Mouse (Mus musculus): ENCODE results near the gene Spata5.
"Not testable (repeated sequence)": the region's sequence is repeated elsewhere in the genome, so short reads cannot be mapped to it uniquely, and the experiment has no call there.

Gene Spata5

DNA sequence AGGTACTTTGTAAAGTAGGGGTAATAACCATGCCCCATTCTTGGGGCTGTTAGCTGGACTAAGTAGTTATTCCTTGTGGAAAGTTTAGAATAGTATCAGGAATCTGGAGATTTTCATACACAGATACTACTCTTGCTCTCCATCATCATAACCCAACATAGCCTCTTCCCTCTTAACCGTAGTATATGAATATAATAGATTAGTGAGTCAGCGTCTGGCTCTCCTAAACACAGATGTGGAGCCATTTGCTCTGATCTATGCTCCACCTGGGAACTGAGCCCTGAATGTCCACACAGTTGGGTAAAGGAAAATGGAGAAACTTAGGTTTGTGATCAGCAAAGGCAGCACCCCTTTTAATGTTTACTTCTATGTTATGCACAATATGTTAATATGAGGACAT, 96.7 kb downstream of the Spata5 start:
- DNase-seq: no peak

DNA sequence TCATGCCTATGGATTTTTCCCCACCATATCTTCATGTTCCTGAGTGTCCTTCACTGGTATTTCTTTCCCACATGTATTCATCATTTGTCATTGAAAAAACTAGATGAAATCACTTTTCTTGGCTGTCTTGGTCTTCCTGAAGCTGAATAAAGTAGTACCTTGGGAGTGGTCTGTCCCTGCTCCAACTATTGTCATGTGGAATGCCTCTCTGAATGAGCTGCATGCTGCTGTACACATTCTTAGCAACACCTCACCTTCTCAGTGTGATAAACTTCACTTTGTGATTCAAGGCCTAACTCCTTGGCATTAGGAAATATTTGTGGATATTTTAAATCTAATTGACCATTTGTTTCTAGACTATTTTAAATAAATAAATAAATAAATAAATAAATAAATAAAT, 98.9 kb downstream of the Spata5 start:
- DNase-seq: no peak

DNA sequence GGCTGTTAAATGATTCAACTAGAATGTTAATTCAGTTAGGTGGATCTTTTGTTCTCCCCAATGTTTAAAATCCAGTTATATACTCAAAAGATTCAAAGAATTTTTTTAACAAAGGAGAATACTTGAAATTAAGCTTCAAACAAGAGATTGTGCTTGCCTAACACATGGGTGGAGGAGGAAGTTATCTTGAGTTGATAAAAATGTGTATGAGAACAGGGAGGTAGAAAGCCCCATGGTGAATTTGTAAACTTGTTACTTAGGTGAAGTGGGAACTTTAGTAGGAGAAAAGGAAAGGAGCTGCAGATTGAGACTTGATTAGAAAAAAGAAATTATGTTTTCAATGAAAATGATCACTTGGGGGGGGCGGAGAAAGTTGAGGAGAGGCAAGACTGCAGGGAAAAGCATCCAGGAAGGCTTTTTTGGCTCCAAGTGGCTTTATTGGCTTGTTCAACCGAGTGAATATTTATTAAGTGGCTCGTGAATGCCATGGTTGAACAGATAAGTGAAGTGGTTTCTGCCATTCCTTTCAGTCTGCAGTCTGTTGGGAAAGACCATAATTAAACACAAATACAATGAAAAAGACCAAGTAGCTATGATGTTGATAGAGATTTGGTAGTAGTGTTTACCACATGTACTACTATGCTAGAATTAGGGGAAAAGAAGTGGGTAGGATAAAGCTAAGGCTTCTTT, 100.8 kb downstream of the Spata5 start:
- DNase-seq: no peak

DNA sequence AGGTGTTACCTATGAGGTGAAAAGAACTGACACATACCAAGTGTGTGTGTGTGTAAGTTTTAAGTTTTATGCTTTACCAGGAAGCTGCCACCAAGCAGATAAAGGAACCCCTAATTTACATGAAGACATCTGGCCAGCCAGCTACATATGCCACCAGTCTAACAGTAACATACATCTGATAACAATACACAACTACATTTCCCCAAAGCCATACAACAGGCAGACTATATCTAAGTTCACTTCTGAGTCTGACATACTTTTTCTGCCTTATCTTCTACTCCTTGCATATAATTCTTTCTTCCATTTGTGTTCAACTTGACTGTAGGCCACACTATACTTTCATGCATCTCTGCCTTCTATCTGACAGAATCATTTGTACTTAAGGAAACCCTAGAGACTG, 112.4 kb downstream of the Spata5 start:
- no peak for DNase-seq

DNA sequence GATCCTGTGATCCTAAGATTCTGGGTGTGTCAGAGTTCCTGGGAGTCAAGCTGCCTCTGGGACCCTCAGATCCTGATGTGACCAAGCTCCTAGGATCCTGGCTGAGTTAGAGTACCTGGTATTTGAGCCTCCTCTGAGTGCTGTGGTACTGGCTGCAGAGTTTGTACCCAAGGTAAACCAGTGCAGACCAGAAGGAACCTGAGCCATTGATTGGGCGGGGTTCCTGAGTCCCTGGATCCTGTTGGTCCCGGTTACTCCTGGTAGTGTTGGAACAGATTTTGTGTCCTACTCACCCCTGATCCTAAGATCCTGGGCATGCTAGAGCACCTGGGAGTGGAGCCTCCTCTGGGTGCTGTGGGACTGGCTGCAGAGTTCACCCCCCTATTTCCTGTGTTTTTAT, 121.0 kb downstream of the Spata5 start:
- not testable (repeated sequence) for DNase-seq

DNA sequence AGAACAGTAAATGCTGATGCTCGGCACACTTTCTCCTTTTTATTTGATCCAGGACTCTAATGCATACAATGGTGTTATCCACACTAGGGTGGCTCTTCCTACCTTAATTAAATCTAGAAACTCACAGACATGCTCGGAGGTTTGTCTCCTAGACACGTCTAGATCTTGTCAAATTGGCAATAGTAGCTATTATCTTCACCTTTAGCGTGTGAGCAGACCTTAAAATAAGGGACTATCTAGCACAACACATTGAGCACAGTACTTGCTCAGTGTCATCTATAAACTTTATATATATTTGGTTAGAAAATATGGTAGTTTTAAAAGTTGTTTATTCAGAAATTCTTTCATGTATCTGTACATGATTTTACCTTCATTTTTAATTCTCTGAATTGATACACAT, 126.7 kb downstream of the Spata5 start:
- no peak for DNase-seq

DNA sequence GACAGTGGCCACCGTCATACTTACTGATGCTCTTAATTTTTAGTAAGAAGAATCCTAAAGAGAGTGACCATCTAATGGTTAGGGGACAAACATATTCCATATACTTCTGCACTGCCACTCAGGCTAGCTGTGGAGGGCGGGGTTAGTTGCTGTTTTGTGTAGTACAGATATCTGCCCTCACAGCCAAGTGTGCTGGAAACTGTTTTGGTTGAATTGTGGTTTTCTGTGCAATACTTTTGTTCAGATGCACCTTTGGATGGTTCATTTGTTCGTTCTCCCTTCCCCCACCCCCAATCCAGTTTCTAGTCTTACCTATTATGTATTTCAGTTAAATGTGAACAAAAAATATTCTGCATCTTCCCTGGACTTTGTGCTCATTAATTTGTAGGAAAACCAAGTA, 130.5 kb downstream of the Spata5 start:
- no peak for DNase-seq

DNA sequence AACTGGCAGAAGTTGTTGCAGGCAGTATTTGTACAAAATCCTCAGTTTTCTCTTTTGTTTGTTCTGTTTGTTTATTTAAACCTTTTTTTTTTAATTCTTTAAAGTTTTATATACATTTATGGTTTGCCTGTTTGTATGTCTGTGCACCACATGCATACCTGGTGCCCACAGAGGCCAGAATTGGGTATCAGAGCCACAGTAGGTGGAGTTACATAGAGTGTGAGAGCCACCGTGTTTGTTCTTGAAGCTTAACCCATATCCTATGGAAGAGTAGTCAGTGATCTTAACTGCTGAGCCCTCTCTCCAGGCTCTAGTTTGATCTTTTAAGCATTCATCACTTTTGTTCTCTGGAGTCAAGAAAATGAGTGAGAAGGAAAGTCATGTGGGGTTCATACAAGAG, 130.9 kb downstream of the Spata5 start:
- no peak for DNase-seq

DNA sequence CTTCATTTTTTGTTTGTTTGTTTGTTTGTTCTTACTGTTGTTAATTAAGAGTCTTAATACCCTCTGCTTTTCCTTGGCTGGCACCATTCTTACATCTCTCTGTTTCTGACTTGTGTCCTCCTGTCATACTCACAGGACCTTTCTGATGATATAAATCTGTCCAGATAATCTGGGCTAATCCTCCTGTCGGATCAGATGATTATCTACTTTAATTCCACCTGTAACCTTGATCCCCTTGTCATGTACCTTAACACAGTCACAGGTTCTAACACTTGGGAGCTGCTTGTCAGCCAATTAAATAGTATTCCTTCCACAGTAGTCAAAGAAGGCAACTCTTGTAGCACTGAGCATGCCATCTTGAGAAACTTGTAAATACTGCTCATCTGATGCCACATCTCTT, 131.8 kb downstream of the Spata5 start:
- no peak for DNase-seq

DNA sequence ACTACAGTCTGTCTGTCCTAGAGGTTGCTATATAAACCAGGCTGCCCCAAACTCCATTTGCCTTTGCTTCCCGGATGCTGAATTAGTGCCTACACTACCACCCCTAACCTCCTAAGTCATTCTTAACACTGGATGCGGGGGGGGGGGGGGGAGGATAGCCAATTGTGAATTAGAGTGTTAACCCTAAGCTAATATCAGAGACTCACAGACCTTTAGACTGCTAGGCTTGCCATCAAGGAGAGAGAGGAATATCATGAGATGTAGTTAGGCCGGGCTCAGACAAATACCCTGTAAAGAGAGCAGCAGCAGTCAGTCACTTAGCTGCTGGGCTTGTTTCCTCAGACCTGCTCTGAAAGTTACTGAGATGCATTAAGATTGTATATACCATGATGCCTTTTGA, 132.5 kb downstream of the Spata5 start:
- no peak for DNase-seq

DNA sequence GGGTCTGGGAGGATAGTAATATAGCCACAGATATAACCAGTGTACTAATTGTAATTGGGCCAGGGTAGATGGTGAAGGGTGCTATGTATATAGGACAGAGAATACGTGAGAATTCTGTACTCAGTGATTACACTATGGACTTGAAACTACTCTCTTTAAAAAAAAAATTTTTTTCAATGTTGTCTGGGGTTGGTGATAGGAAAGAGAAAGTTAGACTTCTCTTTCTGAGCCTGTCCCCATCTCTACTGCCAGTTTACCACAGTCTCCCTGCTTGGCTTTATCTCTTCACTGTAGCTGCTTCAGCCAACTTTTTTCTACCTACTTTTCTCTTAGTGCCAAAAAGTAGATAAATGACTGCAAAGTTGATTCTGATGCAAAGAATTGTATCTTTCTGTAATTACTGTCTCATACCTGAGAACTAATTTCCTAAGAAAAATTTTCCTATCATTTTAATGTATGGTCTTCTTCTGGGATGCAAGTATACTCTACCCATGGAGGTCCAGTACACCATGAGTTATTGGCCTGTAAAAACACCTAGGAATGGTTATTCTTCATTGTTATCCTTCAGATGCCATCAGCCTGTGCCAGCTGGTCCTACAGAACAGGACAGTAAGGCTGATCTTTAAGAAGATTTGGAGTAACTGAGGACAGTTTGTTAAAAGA, 133.8 kb downstream of the Spata5 start:
- no peak for DNase-seq

DNA sequence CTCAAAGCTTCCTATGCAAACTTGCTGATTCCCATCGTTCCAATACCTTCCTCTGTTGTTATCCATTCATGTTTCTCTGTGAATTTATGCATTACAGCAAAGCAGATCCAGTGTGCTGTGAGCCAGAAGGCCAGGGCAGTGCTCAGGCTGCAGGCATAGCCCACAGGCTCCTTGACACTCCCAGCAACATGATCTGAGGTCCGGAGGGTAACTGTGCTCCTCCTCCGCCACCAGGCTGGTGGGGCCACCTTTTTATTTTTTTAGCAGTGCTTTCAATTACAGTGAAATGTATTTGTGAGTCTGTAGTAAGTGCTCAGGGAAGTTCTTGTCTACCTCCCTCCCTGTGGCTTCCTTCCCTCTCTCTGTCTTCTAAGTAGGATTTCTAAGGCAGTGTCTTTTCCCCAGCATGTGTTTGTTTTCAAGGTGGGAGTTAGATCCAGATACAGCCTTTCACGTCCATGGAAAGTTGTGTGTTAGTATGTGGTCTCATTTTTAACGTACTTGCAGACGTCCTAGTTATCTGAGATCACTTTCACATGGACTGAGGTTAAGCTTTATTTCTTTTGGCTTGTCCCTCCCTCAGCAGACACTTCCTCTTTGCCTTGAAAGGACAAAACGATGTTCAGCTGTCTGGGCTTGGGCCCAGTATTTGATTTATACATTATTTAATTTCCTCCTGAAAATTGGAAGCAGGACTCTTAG, 136.9 kb downstream of the Spata5 start:
- no peak for DNase-seq

DNA sequence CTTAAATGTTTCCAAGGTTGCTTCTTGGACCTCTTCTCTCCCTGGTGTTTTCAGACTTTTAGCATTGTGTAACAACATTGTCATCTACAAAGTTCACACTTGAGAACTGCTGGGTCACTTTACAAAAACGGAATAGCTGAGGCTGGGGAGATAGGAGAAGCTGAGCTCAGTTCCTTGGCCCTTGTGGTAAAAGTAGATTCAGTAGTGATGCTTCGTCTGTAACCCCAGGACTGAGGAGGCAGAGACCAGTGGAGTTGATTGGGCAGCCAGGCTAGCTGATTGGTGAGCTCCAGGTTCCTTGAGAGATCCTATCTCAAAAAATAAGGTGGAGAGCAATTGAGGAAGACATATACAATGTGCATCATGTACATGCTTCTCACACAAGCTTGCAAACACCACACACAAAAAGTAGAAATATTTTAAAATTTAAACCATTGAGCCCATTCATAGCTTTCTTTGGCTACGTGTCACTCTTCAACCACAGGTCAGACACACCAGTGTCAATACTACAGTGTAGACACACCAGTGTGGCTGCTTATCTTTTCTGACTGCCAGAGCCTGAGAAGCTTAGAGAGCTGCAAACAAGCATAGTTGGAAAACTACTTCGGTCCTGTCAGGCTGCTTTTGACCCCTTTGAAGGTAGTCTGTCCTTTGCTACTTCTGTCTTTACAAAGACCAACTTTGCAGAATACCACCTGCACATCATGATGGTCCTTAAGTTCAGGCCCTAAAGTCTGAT, 138.2 kb downstream of the Spata5 start:
- no peak for DNase-seq

DNA sequence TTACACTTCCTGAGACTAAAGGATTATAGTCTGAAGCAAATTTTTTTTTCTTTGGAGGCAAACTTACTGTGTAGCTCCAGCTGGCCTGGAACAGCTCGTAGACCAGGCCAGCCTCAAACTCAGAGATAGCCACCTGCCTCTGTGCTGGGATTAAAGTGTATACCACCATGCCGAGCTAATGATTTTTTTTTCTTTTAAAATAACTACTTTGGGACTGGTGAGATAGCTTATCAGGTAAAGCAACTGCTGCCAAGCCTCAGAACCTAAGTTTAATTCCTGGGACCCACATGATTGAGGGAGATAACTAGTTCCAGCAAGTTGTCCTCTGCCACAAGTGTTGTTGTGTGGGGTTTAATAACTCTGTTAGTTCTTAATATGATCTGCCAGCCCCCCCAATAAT, 139.6 kb downstream of the Spata5 start:
- DNase-seq: no peak

DNA sequence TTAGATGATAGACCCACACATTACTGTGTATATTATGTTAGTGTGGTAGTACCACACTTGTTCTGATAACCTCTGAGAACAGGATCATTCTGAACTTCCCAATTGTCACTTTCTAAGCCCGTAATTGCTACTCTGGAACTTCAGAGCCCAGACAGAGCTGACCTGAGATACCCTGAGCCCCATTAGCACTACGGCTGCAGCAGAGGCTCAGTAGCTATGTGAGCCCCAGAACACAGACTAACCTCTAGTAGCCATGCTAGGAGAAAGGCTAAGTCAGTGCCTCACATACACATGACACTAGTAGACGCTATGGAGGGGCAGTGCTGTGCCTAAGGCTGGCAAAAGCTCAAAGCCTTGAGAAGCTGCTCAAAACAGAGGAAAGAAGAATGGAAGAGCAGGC, 141.8 kb downstream of the Spata5 start:
- no peak for DNase-seq

DNA sequence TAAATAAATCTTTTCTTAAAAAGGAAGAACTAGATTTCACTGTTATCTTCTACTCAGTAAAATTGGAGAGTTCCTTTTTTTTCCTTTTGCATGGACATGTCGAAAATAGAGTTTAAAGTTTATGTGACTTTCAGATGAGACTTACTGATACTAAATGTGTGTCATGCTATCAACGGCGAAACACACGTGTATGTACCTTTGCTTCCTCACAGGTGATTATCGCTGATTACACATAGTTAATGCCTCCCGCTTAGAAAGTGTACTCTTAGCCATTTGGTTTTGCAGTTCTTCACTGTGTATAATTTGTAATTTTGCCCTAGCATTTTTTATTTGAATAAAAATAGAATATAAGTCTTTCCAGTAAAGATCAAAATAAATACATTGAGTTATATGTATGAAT, 146.4 kb downstream of the Spata5 start:
- DNase-seq: no peak

DNA sequence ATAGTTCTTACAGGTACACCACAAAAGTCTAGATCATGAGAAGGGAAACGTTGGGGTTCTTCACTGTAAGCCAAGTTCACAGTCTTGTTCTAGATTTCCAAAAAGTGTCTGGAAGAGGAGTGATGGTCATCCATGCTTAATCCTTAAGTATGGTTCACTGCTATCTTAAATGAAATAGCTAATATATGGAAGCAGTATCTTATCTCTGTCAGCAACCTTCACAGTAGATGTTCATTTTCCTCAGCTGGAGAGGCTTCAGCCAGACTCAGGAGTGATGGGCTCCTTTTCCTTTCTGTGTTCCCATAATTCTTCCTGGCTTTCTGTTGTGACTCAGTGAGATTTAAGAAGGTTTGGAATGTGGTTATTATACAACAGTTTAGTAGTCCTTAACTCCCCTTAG, 147.8 kb downstream of the Spata5 start:
- no peak for DNase-seq

DNA sequence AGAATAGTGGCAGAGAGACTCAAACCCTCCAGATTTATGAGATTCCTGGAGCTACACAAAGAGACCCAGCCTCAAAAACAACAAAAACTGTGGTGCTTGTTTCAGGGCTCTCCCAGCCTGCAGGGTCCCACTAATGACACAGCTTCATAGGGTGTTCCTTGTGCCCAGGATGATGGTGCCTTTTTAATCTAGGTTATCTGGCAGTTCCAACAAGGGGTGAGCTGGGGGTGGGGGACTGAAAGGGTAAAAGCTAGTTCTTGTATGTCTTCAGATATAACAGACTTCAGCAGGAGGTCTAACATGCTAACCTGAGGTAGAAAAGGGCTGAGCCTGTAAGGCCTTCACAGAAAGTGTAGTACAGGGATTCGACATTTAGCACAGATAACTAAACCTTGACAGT, 149.1 kb downstream of the Spata5 start:
- DNase-seq: no peak

DNA sequence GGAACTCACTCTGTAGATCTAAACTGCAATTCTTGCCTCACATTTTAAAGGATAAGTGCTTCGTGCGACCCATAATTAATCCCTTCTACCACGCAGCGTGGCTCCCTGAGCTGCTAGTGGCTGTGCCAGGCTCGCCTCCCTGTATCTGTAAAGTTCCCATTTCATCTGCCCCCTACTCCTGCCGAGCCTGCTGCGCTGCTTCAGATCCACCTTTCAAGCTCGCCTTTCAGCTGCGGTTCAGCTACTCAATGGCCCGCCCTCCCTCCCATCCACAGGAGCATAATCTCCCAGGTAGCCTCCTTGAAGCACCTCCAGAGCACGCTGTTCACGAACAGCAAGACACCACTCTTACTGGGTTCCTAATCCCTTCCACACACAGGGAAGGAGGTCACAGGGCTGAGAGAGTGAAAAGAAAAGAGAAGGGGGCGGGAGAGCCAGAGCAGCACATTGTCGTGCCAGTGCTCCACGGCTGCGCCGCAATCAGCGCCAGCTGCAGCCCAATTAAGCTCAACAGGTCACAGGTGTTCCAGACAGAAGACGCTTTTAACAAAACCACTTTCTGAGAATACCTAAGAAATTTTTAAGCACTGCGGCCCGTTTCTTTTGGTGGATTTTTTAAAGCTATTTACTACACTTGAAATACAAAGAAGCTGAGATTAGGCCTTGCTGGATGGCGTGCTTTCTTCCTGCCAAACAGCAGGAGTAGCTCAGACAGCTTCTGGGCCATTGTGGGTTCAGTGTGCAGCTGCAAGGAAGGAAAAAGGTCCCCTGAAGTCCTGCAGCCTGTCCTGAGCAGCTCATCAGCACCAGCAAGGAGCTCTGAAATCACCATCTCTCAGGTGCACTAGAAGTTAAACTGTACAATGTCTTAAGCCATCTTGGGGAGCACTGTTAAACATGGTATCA, 150.2 kb downstream of the Spata5 start:
- no peak for DNase-seq

DNA sequence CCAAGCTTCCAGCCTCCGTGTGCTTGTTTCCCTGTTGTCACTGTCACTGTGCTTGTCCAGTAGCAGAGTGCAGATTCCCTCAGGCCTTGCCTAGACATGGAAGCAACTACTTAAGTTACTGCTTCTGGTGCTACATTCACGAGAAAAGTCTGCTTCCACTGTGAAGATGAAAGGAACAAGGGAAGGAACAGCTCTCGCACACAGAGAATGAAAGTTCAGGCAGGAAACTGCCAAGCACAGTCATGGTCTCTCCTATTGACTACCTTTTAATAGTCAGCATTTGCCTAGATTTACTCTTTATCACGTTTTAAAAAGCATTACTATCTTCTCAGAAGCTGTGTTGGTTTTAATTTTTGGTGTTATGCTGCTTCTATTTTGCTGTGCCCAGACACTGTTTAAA, 151.9 kb downstream of the Spata5 start:
- DNase-seq: no peak

DNA sequence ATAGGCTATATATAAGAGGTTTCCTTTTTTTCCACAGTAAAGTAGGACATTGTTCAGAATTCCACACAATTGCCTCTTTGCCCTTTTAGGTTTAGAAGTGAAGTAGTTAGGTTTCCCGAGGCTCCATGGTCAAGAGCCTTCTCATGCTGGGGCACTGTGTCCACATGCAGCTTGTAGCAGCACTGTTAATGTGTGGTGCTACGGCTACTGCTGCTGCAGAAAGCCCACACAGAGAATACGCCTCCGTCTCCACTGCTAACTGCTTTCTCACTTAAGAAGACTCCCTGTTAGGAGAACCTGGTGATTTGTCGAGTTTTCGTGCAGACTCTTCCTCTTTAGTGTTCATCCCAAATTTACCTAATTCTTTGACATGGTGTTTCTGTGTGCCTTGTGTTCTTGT, 152.4 kb downstream of the Spata5 start:
- DNase-seq: no peak

DNA sequence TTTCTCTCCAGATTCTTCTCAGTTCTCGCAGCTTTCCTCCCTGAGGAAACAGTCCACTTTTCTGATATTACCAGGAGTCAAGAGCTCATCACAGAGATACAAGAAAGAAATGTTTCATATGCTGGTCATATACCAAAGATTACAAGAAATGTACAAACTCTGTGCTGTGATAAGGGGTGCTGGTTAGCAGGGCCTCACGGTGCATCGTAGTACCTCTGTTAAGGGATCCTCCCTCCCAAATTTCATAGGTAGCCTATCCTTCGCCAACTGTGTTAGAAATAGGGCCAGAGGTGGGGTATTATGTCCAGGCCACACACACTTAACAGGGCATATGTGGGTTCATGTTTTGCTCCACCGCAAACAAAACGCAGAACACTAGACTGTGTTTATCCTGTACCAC, 157.1 kb downstream of the Spata5 start:
- DNase-seq: no peak

DNA sequence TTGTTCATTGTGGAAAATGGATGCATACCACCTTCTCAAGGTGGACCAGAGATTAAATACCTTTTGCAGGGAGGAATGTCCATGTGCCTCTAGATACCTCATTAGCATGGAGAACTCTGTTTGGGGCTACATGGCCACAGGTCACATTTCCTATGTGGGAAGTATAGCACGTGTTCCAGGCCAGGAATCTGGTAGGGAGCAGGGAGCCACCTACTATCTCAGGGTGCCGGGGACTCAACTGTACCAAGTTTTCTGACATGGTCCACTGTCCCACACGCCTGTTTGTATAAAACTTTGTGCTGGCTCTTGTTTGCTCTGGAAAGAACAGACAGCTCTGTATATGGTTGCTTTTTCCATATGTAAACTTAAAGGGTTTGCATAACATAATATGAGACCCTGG, 158.0 kb downstream of the Spata5 start:
- no peak for DNase-seq

Measured in right cerebral cortex, postnatal 4 days (tissue).